Mouse (Mus musculus): ENCODE measurements around the gene Gm7579.
"Not testable (repeated sequence)": the region's sequence is repeated elsewhere in the genome, so short reads cannot be mapped to it uniquely, and the experiment has no call there.

The Gm7579 gene

GRCm38 (mm10) chr7:142211559-142211958 lies at the start of gene Gm7579:
Gene Gm7579 (plus strand): TSS chr7:142211859.
- no peak for DNase-seq (ENCODE audit: low read depth, low spot score)

DNA sequence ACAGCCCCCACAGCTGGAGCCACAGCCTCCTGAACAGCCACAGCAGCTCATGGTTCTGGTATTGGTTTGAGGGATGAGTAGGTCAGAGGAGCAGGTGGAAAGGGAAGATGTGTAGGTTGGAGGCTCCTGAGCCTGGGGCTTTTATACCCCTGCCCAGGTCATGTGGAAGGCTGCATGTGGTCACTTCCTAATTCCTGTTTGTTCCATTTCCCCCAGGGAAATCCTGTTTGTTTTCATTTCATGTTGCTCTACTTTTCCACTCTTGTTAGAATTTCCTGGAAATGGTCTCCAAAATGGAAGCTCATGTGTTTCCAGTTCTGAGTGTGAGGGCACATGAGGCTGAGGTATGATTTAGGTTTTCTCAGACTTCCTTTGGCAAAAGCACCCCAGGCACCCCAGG lies 46.0 kb upstream of the Gm7579 start, which contains the start of gene Gm4553:
Gm4553 (minus strand) TSS at position 101 of the 400 bp plus-strand sequence.
- not testable (repeated sequence) for DNase-seq (ENCODE audit: low read depth, low spot score)

- peak; percentile 57 for DNase-seq (ENCODE audit: low read depth, low spot score)
Observed at GRCm38 (mm10) chr7:142169836-142170235, 41.8 kb upstream of the Gm7579 start.

DNA sequence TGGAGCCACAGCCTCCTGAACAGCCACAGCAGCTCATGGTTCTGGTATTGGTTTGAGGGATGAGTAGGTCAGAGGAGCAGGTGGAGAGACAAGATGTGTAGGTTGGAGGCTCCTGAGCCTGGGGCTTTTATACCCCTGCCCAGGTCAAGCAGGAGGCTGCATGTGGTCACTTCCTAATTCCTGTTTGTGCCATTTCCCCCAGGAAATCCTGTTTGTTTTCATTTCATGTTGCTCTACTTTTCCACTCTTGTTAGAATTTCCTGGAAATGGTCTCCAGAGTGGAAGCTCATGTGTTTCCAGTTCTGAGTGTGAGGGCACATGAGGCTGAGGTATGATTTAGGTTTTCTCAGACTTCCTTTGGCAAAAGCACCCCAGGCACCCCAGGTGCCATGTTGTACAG lies 35.8 kb upstream of the Gm7579 start, which contains the start of gene Krtap5-2:
Krtap5-2 (minus strand) TSS at position 101 of the 400 bp plus-strand sequence.
- DNase-seq (ENCODE audit: low read depth, low spot score), result not testable (repeated sequence)

GRCm38 (mm10) chr7:142178685-142179084 lies 33.0 kb upstream of the Gm7579 start:
- no peak for DNase-seq (ENCODE audit: low read depth, low spot score)

- DNase-seq (ENCODE audit: low read depth, low spot score), result no peak
Observed at GRCm38 (mm10) chr7:142181021-142181420, 30.6 kb upstream of the Gm7579 start.

DNA sequence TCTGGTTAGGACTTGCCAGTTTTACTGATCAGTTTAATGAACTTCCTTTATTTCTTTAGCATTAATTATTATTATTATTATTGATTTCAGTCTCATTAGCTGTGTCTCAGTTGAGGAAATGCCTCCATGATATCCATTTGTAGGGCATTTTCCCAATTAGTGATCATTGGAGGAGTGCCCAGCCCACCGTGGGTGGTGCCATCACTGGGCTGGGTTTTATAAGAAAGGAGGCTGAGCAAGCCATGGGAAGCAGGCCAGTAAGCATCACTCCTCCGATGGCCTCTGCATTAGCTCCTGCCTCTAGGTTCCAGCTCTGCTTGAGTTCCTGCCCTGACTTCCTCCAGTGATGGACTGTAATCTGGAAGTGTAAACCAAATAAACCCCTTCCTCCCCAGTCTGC lies 23.5 kb upstream of the Gm7579 start:
- DNase-seq (ENCODE audit: low read depth, low spot score), result no peak

DNA sequence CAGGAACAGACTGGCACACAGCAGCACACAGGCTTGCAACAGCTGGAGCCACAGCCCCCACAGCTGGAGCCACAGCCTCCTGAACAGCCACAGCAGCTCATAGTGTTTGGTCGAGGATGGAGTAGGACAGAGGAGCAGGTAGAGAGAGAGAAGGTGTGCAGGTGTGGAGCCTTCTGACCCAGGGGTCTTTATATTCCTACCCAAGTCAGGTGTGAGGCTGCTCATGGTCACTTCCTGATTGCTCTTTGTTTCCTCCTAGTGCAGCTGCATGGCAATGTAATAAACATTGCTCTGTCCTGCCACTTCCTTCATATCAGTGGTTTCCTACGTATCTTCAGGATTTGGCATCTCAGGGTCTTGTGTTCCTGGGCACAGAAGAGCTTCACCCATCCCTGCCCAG lies 21.4 kb upstream of the Gm7579 start, which contains the start of gene Gm10153:
Gm10153 (minus strand) TSS at position 101 of the 400 bp plus-strand sequence.
- no peak for DNase-seq (ENCODE audit: low read depth, low spot score)

GRCm38 (mm10) chr7:142198748-142199147 lies 12.9 kb upstream of the Gm7579 start:
- no peak for DNase-seq (ENCODE audit: low read depth, low spot score)

DNA sequence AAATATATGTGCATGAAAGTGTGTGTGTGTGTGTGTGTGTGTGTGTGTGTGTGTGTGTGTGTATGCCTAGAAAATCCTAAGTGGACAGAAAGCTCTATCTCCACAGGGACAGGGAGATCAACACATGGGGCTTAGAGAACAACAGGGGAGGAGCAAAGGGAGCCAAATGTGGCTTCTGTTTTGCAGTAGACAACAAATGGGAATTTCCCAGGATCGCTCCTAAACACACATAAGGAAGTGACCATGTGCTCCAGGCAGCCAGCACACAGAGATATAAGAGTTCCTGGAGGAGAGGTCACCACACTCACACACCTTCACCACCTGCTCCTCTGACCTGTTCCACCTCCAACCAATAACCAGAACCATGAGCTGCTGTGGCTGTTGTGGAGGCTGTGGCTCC lies 10.6 kb upstream of the Gm7579 start, which contains the start of gene Krtap5-3:
Krtap5-3 (plus strand) TSS at position 301 of the 400 bp plus-strand sequence.
- DNase-seq (ENCODE audit: low read depth, low spot score), result no peak

DNA sequence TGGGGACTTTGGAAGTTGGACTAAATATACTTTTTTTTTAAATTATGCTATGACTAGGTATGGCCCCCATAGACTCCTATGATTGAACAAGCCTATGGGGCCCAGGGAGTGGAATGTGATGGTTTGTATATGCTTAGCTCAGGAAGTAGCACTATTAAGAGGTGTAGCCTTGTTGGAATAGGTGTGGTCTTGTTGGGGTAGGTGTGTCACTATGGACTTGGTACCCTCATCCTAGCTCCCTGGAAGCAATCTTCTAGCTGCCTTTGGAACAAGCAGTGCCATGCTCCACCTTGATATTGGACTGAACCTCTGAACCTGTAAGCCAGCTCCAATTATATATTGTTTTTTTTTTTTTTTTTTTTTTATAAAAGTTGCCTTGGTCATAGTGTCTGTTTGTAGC lies 6.2 kb upstream of the Gm7579 start:
- DNase-seq (ENCODE audit: low read depth, low spot score), result no peak

DNA sequence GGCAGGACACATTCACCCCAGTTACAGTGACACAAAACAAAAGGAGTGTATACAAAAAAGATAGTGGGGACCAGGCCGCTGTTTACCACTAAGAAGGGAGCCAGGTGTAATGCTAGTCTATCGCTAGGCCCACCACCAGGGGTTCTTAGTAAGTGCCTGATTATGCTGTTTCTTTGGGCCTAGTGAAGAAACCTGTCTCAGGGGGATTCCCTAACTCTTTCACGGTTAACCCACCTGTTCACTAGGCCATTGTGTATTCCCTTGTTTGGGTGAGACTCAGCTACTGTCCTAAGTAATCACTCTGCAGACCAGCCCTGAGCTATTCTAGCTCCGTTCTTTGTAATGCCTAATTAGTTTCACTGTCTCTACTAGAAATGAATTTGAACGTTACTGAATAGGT lies 4.8 kb upstream of the Gm7579 start:
- DNase-seq (ENCODE audit: low read depth, low spot score), result peak; percentile 60

DNA sequence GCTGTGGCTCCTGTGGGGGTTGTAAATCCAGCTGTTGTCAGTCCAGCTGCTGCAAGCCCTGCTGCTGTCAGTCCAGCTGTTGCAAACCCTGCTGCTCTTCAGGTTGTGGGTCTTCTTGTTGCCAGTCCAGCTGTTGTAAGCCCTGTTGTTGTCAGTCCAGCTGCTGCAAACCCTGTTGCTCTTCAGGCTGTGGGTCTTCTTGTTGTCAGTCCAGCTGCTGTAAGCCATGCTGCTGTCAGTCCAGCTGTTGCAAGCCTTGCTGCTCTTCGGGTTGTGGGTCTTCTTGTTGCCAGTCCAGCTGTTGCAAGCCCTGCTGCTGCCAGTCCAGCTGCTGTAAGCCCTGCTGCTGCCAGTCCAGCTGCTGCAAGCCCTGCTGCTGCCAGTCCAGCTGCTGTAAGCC lies 477 bp downstream of the Gm7579 start:
- DNase-seq (ENCODE audit: low read depth, low spot score), result not testable (repeated sequence)

DNA sequence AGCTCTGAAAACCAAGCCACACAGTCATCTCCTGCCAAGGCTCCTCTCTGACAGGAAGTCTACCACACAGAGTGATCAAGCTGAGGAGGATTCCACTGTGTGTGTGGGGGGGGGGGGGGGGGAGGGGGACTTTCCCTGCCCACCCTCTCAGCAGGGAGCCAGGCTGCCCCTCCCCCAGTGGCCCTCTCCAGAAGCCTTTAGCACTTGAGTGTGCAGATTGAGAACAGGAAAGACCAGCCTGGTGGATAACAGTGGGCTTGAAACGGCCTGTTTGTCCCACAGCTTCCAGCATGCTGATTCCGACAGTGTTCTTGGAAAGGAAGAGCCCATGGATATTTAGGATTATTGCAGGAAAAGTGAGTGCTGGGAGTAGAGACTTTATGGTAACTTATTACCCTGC lies 12.9 kb downstream of the Gm7579 start:
- DNase-seq (ENCODE audit: low read depth, low spot score), result no peak

DNA sequence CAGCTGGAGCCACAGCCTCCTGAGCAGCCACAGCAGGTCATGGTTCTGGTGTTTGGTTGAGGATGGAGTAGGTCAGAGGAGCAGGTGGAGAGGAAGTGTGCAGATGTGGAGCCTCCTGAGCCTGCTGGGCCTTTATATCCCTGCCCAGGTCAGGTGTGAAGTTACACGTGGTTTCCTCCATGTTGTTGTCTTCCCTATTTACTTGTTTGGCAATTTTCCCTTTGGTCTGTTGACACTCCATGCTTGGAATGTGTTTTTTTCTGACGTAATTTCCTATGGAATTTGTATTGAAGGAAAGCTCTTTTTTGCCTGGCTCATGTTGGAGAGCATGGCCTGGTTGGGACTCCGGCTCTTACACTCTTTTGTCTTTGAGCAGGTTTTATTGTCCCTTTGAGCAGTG lies 18.2 kb downstream of the Gm7579 start, which contains the start of gene Krtap5-5:
Krtap5-5 (minus strand) TSS at position 101 of the 400 bp plus-strand sequence.
- DNase-seq (ENCODE audit: low read depth, low spot score), result peak; percentile 46

DNA sequence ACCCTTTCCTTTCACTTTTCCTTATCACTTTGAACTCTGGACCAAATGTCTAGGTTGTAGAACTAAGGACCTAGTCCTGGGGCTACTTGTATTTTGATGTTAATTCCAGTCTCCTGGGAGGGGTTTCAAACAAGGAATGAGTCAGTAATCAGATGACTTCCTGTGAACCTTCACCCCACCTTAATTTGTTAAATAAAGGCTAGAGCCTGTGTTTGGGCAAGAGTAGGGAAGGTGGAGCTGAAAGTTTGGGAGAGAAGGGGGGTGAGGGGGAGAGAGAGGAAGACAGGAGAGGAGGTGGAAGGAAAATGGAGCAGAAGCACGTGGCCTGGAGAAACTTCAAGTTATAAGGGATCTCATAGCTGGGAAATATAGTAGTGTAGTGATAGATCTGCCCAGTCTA lies 19.9 kb downstream of the Gm7579 start:
- peak; percentile 97 for DNase-seq (ENCODE audit: low read depth, low spot score)

- no peak for DNase-seq (ENCODE audit: low read depth, low spot score)
Observed at GRCm38 (mm10) chr7:142240978-142241377, 29.3 kb downstream of the Gm7579 start, which contains the start of gene Gm40460. Gene Gm40460 (minus strand): TSS chr7:142241078.

GRCm38 (mm10) chr7:142249824-142250223 lies 38.2 kb downstream of the Gm7579 start:
- DNase-seq (ENCODE audit: low read depth, low spot score), result peak; percentile 61

GRCm38 (mm10) chr7:142255517-142255916 lies 43.9 kb downstream of the Gm7579 start:
- peak; percentile 34 for DNase-seq (ENCODE audit: low read depth, low spot score)

DNA sequence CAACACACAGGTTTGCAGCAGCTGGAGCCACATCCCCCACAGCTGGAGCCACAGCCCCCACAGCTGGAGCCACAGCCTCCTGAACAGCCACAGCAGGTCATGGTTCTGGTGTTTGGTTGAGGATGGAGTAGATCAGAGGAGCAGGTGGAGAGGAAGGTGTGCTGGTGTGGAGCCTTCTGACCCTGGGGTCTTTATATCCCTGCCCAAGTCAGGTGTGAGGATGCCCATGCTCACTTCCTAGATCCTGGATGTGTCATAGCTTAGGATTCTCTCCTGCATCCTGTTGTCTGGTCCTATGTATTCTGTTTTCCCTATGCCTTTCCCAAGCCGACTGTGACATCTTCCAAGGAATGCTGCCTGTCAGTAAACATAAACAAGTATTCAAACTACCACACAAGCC lies 46.6 kb downstream of the Gm7579 start, which contains the start of gene Gm2431:
Gm2431 (minus strand) TSS at position 101 of the 400 bp plus-strand sequence.
- DNase-seq (ENCODE audit: low read depth, low spot score), result not testable (repeated sequence)
